Mouse (Mus musculus) cerebellum, adult 9-11 months (tissue): ENCODE measurements around the gene Krt18.
"Not testable (repeated sequence)": the region's sequence is repeated elsewhere in the genome, so short reads cannot be mapped to it uniquely, and the experiment has no call there.

Source experiments
- DNase-seq: peaks from one replicate; pipeline ENCODE4 v3.0.0; 2022

The Krt18 gene

DNA sequence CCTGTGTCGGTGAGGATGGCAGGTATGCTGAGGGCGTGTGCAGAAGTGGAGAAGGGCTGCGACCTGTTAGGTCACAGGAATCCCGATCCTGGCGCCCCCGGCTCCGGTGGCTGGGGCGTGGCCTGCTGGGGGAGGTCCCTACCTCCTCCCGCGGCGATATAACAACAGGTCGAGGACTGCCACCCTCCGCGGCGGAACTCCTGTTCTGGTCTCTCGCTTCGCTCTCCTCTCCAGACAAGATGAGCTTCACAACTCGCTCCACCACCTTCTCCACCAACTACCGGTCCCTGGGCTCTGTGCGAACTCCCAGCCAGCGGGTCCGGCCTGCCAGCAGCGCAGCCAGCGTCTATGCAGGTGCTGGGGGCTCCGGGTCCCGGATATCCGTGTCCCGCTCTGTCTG lies at the start of gene Krt18:
TSS of gene Krt18 (plus strand) at position 141 of the 400 bp plus-strand sequence.
- no peak for DNase-seq

DNA sequence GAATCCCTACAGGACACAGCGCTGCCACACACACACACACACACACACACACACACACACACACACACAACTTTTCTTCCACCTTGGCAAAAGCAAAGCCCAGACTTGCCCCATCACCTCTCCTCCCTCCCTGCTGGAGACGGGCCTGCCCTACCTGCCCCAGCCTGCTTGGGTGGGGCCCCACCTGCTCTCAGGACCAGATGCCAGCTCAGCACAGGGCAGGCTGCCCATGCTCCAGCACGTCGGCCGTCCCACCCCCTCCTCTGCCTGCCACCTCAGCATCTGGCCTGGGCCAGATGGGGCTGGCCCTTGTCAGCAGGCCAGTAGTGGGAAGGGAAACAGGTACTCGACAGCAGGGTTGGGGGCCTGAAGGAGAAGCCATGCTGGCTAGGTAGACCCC lies 47.1 kb upstream of the Krt18 start:
- DNase-seq = no peak

DNA sequence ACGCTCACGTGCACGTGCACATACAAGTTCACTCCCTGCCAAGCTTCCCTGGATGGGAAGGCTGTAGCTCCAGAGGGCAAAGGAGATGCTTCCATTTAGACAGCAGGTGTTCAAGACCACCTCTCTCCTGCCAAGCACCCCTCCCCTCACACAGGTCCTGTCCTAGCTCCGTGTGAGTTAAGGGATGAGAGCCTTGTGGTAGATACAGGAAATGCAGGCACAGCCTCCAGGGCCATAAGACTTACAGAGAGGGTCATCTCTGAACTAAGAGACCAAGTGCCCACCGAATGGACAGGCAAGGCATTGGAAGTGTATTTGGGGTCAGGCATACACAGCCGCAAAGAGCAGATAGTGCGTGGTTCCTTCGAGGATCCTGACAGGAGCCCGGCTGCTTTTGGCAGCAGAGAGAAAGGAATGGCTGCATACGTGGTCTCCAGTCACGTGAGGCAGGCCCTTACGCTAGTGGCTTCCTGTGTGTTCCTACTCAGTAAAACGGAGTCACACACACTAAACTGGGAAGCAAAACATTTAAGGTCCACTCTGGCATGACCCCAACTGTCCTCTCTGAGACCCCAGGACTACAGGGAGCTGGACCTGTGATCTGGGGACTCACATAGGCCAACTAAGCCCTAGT lies 44.5 kb upstream of the Krt18 start:
- no peak for DNase-seq

DNA sequence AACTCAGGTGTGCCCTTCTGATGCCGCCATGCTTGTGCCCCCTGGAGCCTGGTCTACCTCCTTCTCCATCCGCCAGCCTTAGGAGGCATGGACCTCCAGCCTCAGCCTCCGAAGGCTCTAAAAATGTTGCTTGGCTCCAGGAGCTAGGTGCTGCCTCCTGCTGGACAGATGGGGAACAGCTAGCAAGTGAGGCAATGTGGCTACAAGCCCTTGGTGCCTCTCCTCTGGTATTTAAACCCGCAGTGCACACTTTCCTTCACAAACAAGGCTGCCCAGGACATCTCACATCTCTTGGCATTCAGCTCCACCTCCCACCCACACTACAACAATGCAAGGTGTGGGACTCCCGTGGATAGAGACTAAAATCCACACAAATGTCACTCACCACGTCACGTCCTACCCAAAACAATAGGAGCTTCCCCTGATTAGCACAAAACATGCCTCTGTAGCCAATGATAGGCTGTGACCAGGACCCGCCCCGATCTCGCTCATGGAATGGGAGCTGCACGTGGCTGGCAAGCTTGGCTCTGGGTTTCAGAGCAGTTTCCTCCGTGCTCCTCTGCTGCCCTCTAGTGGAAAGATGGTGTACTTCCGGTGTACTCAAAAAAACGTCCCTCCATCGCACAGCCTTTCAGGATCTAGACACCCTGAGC lies 43.9 kb upstream of the Krt18 start:
- DNase-seq = peak; percentile 81

DNA sequence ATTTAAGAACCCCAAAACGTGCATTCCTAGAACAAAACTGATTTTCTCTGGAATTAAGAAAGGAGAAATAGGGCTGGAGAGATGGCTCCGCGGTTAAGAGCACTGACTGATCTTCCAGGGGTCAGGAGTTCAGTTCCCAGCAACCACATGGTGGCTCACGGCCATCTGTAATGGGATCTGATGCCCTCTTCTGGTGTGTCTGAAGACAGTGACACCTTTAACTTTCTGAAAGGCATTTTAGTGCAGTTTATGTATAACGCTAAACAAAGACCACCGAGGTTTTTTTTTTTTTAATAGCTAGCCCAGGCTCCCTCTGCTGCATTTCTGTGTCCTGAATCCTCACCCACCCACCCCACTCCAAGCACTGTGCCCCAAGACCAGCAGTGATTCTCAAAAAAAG lies 43.2 kb upstream of the Krt18 start:
- DNase-seq = no peak

DNA sequence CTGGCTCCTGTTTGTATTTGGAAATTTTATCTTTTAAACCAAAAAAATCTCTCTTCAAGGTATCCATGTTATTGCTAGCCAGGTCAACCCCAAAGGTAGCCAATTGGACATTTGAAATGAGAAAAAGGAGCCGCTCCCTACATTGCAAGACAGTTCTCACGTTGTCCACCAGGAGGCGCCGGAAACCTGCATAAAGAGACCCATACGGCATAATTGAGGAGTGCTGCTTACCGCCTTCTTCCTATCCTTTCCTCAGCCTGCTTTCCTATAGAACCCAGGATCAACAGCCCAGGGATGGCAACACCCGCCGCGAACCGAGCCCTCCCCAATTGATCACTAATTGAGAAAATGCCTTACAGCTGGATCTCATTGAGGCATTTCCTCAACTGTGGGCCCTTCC lies 39.9 kb upstream of the Krt18 start:
- peak; percentile 67 for DNase-seq

DNA sequence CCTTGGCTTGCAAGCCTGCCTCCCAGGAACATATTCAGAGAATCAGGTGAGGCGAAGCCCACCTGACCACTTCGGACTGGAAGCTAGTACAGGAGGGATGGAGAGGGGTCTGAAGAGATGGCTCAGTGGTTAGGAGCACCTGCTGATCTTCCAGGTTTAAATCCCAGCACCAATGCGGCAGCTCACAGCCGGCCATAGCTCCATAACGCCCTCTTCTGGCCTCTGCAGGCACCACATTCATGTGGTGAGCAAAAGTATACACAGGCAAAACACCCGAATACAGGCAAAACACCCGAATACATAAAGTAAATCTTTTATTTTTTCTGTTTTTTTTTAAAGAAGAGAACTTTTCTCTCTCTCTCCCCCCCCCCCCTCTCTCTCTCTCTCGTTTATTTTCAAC lies 39.3 kb upstream of the Krt18 start:
- no peak for DNase-seq

DNA sequence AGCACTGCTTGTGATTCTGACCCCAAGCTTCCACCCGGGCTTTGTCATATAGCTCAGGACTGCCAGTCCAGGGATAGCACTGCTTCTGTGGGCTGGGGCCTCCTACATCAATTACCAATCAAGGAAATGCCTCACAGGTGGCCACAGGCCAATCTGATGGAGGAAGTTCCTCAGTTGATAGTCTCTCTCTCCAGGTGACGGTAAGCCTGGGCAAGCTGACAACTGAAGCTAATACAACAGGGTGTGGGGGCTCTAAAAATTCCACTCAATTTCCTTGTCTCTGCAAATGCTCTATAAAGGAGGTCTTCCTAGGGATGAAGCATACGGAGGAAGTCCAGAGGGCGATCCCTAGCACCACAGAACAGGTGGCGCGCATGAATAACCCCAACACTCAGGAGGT lies 37.0 kb upstream of the Krt18 start:
- no peak for DNase-seq

DNA sequence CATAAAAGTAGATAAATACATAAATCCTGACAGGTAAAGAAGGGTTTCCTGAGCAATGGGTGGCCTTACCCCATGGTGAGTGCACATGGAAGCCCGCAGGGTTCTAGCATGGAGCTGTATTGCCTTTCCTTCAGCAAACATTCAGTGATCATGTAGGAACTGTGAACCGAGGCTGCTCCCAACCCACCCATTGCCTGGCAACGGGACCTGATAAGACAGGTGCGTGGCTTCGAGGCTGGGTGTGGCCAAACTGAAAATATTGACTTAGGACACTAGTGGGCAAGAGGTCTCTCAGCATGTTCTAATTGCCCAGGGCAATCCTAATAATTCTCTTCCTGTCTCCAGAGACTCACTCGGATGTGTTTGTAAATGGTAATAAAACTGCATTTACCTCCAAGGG lies 33.6 kb upstream of the Krt18 start:
- no peak for DNase-seq

DNA sequence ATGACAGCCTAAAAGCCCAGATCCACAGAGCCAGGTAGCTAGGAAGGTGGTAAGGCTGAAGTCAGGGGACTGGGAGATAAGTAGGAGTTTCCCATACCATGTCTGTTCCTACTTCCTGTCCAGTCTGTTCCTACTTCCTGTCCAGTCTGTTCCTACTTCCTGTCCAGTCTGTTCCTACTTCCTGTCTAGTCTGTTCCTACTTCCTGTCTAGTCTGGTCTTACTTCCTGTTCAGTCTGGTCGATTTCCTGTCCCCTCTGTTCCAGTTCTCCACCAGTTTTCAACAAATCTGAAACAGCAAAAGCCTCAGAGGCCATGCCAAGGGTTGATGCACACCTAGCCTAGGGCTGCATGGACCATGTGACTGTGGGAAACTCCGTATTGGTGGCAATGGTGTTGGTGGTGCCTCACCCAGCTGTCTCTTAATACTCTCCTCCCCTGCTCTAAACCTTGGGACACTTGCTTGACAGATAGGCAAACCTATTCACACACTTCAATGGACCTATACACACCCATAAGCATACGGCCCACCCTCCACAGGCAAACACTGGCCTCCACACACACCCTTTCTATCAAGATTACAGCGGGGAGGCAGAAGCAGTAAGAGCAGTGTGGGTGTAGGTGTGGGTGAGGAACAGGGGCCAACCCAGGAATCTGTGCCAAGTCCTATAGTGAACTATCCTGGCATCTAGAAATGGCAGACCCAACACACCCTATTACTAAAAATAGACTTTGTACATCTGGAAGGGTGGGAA lies 32.3 kb upstream of the Krt18 start:
- DNase-seq = no peak

DNA sequence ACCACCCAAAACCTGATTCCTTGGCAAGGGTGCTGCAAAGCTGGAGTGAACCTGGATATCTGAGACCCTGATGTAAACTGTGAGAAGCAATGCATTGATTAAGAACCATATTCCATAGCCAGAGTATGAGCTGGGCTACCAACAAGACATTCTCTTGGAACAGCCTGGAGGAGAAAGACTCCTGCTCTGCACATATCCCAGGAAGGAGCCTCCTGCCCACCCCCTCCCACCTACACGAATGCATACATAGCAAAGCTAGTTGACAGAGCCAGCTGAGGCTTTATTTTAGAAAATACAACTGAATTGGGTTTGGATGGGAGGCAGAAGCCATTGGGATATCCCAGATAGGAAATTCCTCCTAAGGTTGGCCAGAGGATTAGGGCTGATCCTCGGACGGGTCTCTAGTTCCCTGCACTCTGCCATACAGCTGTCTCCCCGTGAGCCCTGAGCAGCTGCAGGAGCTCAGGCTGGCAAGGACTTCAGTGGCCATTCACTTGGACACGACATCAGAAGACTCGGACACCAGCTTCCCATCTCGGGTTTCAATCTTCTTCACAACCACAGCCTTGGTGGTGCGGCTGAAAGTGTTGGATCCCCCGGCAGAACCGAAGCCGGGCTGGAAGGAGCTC lies 31.4 kb upstream of the Krt18 start:
- not testable (repeated sequence) for DNase-seq

DNA sequence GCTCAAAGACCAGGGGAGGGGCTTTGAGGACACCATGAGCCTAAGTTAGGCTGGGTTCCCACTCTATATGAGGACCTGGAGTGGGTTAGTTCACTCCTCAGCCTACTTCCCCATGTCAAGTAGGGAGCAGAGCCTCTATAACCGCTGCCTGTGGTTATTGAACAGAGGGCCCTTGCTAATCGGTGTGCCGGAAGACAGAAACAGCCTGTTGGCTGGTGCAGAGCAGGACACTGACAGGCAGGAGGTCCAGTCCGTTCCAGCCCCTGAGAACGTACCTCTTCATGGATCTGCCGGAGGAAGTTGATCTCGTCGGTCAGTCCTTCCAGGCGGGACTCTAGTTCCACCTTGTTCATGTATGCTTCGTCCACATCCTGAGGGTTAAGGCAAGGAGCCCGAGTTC lies 28.8 kb upstream of the Krt18 start:
- no peak for DNase-seq

DNA sequence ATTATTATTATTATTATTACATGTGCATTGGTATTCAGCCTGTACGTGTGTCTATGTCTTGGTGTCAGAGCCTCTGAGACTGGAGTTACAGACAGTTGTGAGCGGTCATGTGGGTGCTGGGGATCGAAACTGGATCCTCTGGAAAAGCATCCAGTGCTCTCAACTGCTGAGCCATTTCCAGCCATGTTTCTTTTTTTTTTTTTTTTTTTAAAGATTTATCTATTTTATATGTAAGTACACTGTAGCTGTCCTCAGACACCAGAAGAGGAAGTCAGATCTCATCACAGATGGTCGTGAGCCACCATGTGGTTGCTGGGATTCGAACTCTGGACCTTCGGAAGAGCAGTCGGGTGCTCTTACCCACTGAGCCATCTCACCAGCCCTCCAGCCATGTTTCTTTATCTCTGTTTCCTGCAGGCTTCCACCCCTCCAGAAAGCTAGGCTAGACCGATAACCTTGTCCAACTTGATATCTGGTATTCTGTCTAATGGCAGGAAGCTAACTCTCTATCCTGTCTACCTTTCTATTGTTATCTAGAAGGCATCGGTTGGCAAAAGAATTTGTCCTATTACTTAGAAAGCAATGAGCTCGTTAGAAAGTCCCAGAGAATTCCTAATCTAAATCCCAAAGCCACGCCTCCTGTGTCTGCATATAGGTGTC lies 28.2 kb upstream of the Krt18 start:
- DNase-seq = no peak

DNA sequence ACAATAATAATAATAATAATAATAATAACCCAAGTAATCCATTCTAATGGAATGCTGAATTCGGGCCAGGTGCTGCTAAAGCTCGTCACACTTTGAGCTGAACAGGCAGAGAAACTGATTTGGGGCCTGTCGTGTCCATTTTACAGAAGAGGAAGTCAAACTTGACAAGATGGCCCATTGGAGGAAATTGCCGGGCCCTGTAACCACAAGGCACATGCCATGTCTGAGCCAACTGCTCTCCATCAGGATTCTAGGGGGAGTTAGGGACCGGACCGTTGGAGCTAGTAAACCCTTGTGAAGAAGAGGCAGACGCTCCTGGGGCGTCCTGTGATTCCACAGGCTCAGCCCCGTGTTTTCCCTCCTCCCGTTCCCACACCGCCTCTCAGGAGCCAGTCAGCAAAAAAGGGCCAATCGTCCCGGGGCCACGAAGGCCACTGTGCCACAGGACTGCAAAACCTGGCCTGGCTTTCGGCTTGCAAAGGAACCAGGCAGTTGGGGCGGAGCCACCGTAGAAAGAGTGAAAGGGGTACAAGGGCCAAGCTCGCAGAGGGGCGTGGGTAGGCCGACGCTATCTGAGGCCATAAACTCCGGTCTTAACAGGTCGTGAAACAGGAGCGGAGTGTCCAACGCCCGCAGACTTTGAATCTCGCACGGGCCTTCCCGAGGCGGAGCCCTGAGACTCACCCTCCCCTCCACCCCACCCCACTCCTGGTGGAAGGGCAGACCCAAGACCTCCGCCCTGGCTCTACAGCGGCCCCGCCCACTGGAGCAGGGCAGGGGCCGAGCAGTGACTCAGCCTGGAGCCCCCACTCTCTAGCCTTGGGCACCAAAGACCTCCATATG lies 25.1 kb upstream of the Krt18 start:
- no peak for DNase-seq

DNA sequence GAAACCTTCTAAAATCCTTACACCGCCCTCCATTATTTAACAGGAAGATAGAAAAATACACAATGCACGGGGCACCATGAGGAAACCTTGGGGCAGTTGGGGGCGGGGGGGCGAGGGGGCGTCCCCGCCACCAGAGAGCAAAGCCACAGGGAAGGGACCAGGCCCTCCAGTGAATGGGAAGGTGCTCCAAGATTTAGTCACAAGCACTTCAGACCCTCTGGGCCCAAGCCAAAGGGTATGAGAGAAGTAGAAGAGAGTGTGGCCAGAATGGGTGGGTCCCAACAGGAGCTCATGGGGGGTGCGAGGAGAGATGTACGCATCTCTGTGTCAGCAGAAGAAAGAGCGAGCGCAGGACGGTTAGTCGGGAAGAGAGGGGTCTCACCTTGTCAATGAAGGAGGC lies 24.5 kb upstream of the Krt18 start:
- DNase-seq = no peak

DNA sequence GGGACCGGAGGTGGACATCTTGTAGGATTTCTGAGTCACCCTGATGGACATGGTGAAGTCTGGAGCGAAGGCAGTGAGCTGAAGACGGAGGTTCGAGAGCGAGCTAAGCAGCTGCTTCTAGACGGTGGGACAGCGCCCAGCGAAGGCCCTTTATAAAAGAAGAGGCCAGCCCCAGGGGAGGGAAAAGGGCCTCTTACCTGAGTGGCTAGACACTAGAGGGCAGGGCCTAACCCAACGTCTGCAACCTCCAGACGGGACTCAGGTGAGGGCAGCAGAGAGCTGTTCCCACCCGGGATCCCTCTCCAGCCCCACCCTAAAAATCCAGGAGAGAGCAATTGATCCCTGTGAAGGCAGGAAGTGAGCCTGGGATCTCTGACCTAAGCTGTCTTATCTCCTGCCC lies 23.8 kb upstream of the Krt18 start, which contains the start of gene Krt8:
TSS of gene Krt8 (minus strand) at position 294 of the 400 bp plus-strand sequence.
- DNase-seq = no peak

DNA sequence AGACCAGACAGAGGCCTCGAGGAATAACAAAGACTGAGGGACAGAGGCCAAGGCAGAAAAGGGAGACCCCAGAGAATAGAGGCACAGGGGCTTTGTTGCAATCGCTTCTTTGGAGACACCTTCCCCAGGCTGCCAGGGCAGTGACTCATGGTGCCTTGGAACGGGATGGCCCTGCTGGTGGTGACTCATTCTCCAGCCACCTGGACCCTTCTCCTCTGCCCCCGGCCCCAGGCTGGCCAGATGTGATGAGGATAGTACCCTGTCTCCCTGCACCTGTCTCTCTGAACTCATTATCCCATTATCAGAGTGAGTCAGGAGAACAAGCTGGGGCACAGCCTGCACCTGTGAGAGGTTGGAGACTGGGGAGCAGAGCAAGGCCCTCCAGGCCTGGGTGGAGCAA lies 22.7 kb upstream of the Krt18 start:
- no peak for DNase-seq

DNA sequence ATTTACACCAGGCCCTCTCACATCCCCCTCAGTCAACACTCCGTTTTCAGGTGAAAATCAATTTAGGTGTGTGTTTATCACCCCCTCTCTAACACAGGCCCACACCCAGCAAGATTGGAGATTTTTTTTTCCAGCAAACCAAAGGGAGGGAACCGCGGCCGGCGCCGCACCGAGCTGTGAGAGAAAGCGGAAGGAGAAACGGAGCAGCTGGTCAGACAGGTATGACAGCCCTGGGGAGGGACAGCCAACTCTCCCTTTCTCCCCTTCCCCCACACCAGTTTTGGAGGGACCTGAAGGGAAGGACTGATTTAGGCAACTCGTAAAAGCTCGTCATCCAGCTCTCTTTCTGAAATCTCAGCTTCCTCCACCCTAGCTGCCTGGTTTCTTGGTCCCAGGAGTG lies 21.7 kb upstream of the Krt18 start:
- DNase-seq = no peak

DNA sequence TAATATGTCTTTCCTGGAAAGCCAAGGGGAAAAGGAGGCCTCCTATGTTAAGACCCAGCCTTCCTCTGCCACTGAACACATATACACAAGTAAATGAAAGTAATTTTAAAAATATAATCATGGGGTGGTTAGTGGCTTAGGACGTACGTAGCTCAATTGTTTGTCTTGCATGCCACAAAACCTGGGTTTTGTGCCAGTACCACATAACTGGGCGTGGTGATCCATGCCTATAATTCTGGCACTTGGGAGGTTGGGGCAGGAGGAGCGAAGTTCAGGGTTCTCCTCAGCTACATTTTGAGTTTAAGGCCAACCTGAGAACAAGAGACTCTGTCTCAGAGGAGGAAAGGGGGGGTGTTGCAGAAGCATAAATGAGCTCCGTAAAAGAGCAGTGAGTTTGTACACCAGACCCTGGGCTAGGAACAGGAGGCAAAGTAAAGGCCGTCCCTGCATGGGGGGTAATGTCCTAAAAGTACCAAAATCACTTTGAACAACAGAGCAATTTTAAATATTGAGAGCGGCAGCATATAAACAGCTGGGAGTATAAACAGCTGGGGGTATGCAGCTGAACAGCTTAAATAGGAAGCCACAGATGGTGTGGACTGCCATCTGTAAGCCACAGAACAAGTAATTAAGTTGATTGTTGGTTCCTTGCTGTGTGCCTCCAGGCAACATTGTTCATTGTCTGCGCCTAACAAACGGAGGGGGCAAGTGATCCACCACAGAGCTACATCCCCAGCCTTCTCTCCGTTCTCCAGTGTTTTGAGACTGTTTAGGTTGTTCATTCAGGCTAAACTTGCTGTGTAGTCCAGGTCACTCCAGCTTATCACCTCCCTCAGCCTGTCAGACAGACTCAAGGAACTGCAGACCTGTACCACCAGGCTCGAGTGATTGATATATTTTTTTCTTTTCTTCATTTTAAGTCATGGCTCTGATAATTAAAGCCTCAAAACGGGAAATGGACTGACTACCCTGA lies 20.6 kb upstream of the Krt18 start:
- no peak for DNase-seq

DNA sequence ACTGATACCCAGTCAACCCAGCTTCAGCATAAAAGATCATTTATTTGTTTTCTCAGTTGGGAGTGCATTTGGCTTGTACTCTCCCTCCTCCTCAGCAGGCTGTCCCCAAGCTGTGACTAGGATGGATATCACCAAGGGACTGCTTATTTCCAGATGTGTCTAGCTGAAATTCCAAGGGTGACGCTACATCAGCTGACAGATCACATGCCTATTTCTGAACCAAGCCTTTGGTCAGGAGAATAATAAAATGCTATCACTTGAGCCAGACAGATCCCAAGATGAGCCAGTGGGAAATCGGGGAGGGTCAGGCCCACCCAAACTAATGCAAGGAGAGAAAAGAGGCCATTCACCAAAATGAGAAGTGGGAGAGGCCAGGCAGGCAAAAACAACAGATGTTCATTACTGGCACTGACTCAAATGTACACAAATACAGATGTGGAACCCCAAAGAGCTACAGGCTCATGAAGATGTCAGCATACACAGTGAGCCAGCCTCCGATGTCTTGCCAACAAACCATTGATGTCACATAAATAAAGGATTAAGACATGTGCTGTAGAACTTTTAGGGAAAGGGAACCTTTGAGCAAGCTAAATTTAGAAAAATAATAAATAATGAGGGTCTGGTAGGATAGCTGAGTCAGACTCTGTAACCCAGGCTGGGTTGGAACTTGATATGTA lies 17.3 kb upstream of the Krt18 start:
- DNase-seq = no peak
